Mouse (Mus musculus) embryonic facial prominence, embryonic 11.5 days (tissue): ENCODE results near the gene Hist1h1a. TPM values are rescaled to one million over a fixed set of nuclear protein-coding genes. Genes with fewer than 3 reads are reported as not detected.

Experiments
- ATAC-seq: fragments of 200-750 bp; cut with Nextera tagmentation; replicated peaks from 2 replicates; pipeline ENCODE4 v1.8.0; 2017; ENCODE audit warnings: low read depth; ENCODE audit not compliant: insufficient number of reproducible peaks, low FRiP score, low TSS enrichment
- DNase-seq: peaks from one replicate; pipeline ENCODE4 v3.0.0-alpha.2; 2015; ENCODE audit warnings: low spot score
- H3K27ac ChIP-seq: fragments of 300-500 bp; sonication (generic); replicated peaks from 2 replicates; pipeline ENCODE4 v1.5.1; 2014; ENCODE audit warnings: mild to moderate bottlenecking, low read depth, low read length, control low read depth
- H3K27me3 ChIP-seq: fragments of 300-500 bp; sonication (generic); 2 replicates; pipeline ENCODE4 v1.6.1; 2014; ENCODE audit warnings: mild to moderate bottlenecking, low read length, moderate library complexity, mixed read lengths; ENCODE audit not compliant: control insufficient read depth, insufficient read depth
- H3K36me3 ChIP-seq: fragments of 300-500 bp; sonication (generic); replicated peaks from 2 replicates; pipeline ENCODE4 v1.6.1; 2014; ENCODE audit warnings: low read depth, mild to moderate bottlenecking, low read length, moderate library complexity, mixed read lengths; ENCODE audit not compliant: control insufficient read depth, insufficient read depth
- H3K4me1 ChIP-seq: fragments of 300-500 bp; sonication (generic); 2 replicates; pipeline ENCODE4 v1.6.1; 2014; ENCODE audit warnings: low read length, mixed read lengths; ENCODE audit not compliant: control insufficient read depth, insufficient read depth
- H3K4me2 ChIP-seq: fragments of 300-500 bp; sonication (generic); 2 replicates; pipeline ENCODE4 v1.6.1; 2014; ENCODE audit warnings: low read depth, mild to moderate bottlenecking, control low read depth, low read length, moderate library complexity
- H3K4me3 ChIP-seq: fragments of 300-500 bp; sonication (generic); 2 replicates; pipeline ENCODE4 v1.5.1; 2014; ENCODE audit warnings: low read depth, low read length, control low read depth
- H3K9ac ChIP-seq: fragments of 300-500 bp; sonication (generic); replicated peaks from 2 replicates; pipeline ENCODE4 v1.6.1; 2014; ENCODE audit warnings: mild to moderate bottlenecking, control low read depth, low read length
- H3K9me3 ChIP-seq: fragments of 300-500 bp; sonication (generic); replicated peaks from 2 replicates; pipeline ENCODE4 v1.6.1; 2016; ENCODE audit warnings: mild to moderate bottlenecking, low read length, inconsistent platforms, mixed read lengths; ENCODE audit not compliant: control insufficient read depth
- WGBS: fragments of 180-500 bp; shearing (Covaris S2); extraction: QIAGEN DNeasy Blood & Tissue Kit; methylation state at CpG from one replicate; pipeline ENCODE4 v1.1.7; 2014; 5-methylcytosine and 5-hydroxymethylcytosine counted together
- polyA plus RNA-seq: library from polyadenylated mRNA; unstranded; fragments of >200 nt; fragmentation: Nextera tagmentation; extraction: Ambion mirVana; gene quantifications from 2 replicates; pipeline ENCODE4 v1.2.1, GENCODE M21; 2014

The Hist1h1a gene
- polyA plus RNA-seq, 1 experiment from 2014 or later, result 4.5 TPM

GRCm38 (mm10) chr13:23729192-23729525 is 34.3 kb upstream of the Hist1h1a start:
- H3K4me3 ChIP-seq, result no peak overlapping the region
- H3K27me3 ChIP-seq, result no peaks in the 10 kb centered on the region
- H3K4me2 ChIP-seq, result no peak overlapping the region
- 95% methylated on average over 9 of the region's 9 CpGs for WGBS
- H3K9ac ChIP-seq, result no peak overlapping the region
- DNase-seq (no peak), ATAC-seq (no peak)
- H3K27ac ChIP-seq, result no peak overlapping the region
- H3K36me3 ChIP-seq, result no peaks in the 10 kb centered on the region
- H3K9me3 ChIP-seq, result no peaks in the 10 kb centered on the region
- H3K4me1 ChIP-seq, result no peaks in the 10 kb centered on the region

GRCm38 (mm10) chr13:23729706-23730105 is 33.8 kb upstream of the Hist1h1a start:
- 91% methylated on average over 5 of the region's 5 CpGs for WGBS
- Histone ChIP-seq H3K4me1 (no peaks in the 10 kb centered on the region), H3K9ac (no peak overlapping the region), H3K4me2 (no peak overlapping the region), H3K9me3 (no peaks in the 10 kb centered on the region), H3K27me3 (no peaks in the 10 kb centered on the region), H3K4me3 (no peak overlapping the region), H3K27ac (no peak overlapping the region), H3K36me3 (no peaks in the 10 kb centered on the region)
- DNase-seq (no peak), ATAC-seq (no peak)

- no peak for DNase-seq
These were observed 33.0 kb upstream of the Hist1h1a start for GRCm38 (mm10) chr13:23730479-23730878.

GRCm38 (mm10) chr13:23732156-23732804 is 31.2 kb upstream of the Hist1h1a start:
- no peak for ATAC-seq
- Histone ChIP-seq H3K27ac (no peak overlapping the region), H3K4me3 (no peak overlapping the region), H3K27me3 (no peaks in the 10 kb centered on the region), H3K36me3 (no peaks in the 10 kb centered on the region), H3K4me1 (no peaks in the 10 kb centered on the region), H3K9ac (no peak overlapping the region), H3K9me3 (no peaks in the 10 kb centered on the region), H3K4me2 (no peak overlapping the region)
- DNase-seq, result peak; percentile 70
- 26% methylated on average over 8 of the region's 8 CpGs for WGBS

More at GRCm38 (mm10) chr13:23730479-23730878, 33.0 kb upstream of the Hist1h1a start:
- ATAC-seq, result no peak
- no peaks in the 10 kb centered on the region for H3K4me1 ChIP-seq
- H3K36me3 ChIP-seq, result no peaks in the 10 kb centered on the region
- H3K4me3 ChIP-seq, result no peak overlapping the region
- 53% methylated on average over 8 of the region's 8 CpGs for WGBS
- no peaks in the 10 kb centered on the region for H3K9me3 ChIP-seq
- H3K27me3 ChIP-seq, result no peaks in the 10 kb centered on the region
- no peak overlapping the region for H3K4me2 ChIP-seq
- H3K27ac ChIP-seq, result no peak overlapping the region
- no peak overlapping the region for H3K9ac ChIP-seq

- no peak for DNase-seq
- Histone ChIP-seq H3K36me3 (no peaks in the 10 kb centered on the region), H3K27ac (no peak overlapping the region), H3K4me1 (no peaks in the 10 kb centered on the region), H3K9me3 (no peaks in the 10 kb centered on the region), H3K4me3 (no peak overlapping the region), H3K4me2 (no peak overlapping the region), H3K27me3 (no peaks in the 10 kb centered on the region), H3K9ac (no peak overlapping the region)
- WGBS, result 77% methylated on average over 5 of the region's 5 CpGs
- no peak for ATAC-seq
These were observed 26.4 kb upstream of the Hist1h1a start for GRCm38 (mm10) chr13:23737091-23737490.

- DNase-seq (peak; percentile 42), ATAC-seq (no peak)
- H3K9ac ChIP-seq, result peak overlapping the region; percentile 87; the same call in 1 of the 2 replicates
- no peak overlapping the region for H3K4me3 ChIP-seq
- no peaks in the 10 kb centered on the region for H3K9me3 ChIP-seq
- peak overlapping the region; percentile 99 for H3K27ac ChIP-seq
- WGBS, result 22% methylated on average over 4 of the region's 4 CpGs
- H3K27me3 ChIP-seq, result no peaks in the 10 kb centered on the region
- no peak overlapping the region for H3K4me2 ChIP-seq
- no peaks in the 10 kb centered on the region for H3K36me3 ChIP-seq
- no peaks in the 10 kb centered on the region for H3K4me1 ChIP-seq
These were observed 25.4 kb upstream of the Hist1h1a start for GRCm38 (mm10) chr13:23738041-23738440.

GRCm38 (mm10) chr13:23738677-23739068 is 24.8 kb upstream of the Hist1h1a start, which contains the start of gene Hist1h1c:
Gene Hist1h1c, plus strand, starts transcription at chr13:23738808.
- peak within 1 kb of the TSS; percentile 99 for H3K27ac ChIP-seq
- H3K27me3 ChIP-seq, result no peaks in the 10 kb centered on the region
- H3K9me3 ChIP-seq, result no peaks in the 10 kb centered on the region
- H3K9ac ChIP-seq, result peak within 1 kb of the TSS; percentile 87
- no peaks in the 10 kb centered on the region for H3K4me1 ChIP-seq
- ATAC-seq, result peak; percentile 96
- H3K36me3 ChIP-seq, result no peaks in the 10 kb centered on the region
- DNase-seq, result peak; percentile 94
- H3K4me3 ChIP-seq, result peak within 1 kb of the TSS; percentile 56
- under 1% methylated on average over 30 of the region's 38 CpGs for WGBS
- H3K4me2 ChIP-seq, result peak within 1 kb of the TSS; percentile 90

- no peaks in the 10 kb centered on the region for H3K9me3 ChIP-seq
- under 1% methylated on average over 39 of the region's 39 CpGs for WGBS
These were observed 24.2 kb upstream of the Hist1h1a start for GRCm38 (mm10) chr13:23739069-23739921.

More at GRCm38 (mm10) chr13:23739069-23739921, 24.2 kb upstream of the Hist1h1a start:
- H3K27ac ChIP-seq, result peak overlapping the region; percentile 99
- DNase-seq, result peak; percentile 93
- peak overlapping the region; percentile 87 for H3K9ac ChIP-seq
- H3K36me3 ChIP-seq, result no peaks in the 10 kb centered on the region
- H3K4me2 ChIP-seq, result peak overlapping the region; percentile 90
- H3K27me3 ChIP-seq, result no peaks in the 10 kb centered on the region
- ATAC-seq, result peak; percentile 91
- H3K4me3 ChIP-seq, result peak overlapping the region; percentile 56
- no peaks in the 10 kb centered on the region for H3K4me1 ChIP-seq
